Mouse (Mus musculus) embryonic fibroblast, embryonic 13.5 days (primary cell): ENCODE results near the gene Apod.

Experiments
- CTCF ChIP-seq: IDR thresholded peaks from 2 replicates; pipeline ENCODE4 v1.5.1; 2011; ENCODE audit warnings: mild to moderate bottlenecking, control low read depth, low read length, moderate library complexity, borderline replicate concordance; ENCODE audit not compliant: insufficient read depth
- POLR2A ChIP-seq: IDR thresholded peaks from 2 replicates; pipeline ENCODE4 v1.6.1; 2011; ENCODE audit warnings: low read depth, mild to moderate bottlenecking, control low read depth, low read length, moderate library complexity

- no peak for TF ChIP-seq CTCF
- no peak for TF ChIP-seq POLR2A
These were observed 28.4 kb upstream of the Apod start for GRCm38 (mm10) chr16:31342966-31343365.
